Mouse (Mus musculus): Measurements from ENCODE around the gene Xrcc4. TPM values are rescaled to one million over a fixed set of nuclear protein-coding genes. Genes with fewer than 3 reads are reported as not detected.
A peak's percentile ranks its signal among the peaks of the same experiment; 100 is the strongest.

The Xrcc4 gene
- polyA plus RNA-seq, 1 experiment from 2014 or later = 14.6 TPM

DNA sequence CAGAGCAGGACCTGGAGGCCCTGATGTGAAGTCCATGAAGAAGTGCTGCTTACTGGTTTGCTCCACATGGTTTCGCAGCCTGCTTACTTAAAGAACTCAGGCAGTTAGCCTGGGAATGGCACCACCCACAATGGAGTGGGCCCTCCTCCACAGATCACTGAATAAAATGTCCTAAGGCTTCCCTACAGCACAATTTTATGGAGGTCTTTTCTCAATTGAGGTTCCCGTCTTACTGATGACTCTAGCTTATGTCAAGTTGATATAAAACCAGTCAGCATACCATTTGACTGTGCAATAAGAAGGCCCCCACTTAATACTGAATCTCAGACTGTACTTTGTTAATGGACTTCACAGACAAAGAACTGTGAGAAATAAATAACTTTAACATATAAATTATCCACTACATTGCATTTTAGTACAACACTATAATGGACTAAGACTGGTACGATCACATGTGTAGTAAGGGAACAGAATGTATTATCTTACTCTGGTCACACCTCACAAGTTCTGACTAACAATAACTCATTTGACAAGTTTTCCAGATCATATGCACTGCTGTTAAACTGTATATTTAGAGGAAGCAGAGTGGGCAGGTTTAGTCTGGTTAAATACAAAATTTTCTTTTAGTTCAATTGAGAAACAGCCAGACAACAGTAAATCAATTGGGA, 170.5 kb downstream of the Xrcc4 start:
- Histone ChIP-seq H3K27me3 (no peaks in the 10 kb centered on the region), H3K27ac (no peak overlapping the region), H3K36me3 (no peaks in the 10 kb centered on the region), H3K4me2 (no peak overlapping the region), H3K4me1 (no peaks in the 10 kb centered on the region), H3K9me3 (replicated peaks) (no peaks in the 10 kb centered on the region), H3K4me3 (replicated peaks) (no peak overlapping the region), H3K9ac (no peak overlapping the region)
- WGBS = 54% methylated on average over 3 of the region's 3 CpGs
- peak; percentile 60 for ATAC-seq (replicated peaks; ENCODE audit: low FRiP score)

DNA sequence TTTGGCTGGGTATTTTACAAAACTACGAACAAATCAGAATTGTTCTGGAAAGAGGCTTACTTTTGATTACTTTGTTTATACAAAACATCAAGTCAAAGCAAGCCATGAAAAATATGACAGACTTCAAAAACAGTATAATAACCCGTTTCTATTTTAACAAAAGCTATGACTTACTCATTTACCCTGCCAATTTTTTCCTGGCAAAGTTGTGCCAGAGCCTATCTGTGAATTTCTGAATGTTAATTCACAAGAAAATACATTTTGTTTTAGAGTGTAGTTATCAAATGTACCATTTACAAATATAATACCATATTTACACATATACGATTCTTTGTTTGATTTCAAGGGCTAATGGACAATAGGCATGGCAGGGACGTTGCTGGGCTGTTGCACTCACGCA, 175.1 kb downstream of the Xrcc4 start:
- no peaks in the 10 kb centered on the region for H3K4me1 ChIP-seq
- 91% methylated on average over 5 of the region's 5 CpGs for WGBS
- H3K27ac ChIP-seq = no peak overlapping the region
- no peak overlapping the region for H3K4me2 ChIP-seq
- no peak overlapping the region for H3K9ac ChIP-seq
- H3K4me3 ChIP-seq (replicated peaks) = no peak overlapping the region
- H3K36me3 ChIP-seq = no peaks in the 10 kb centered on the region
- no peak for ATAC-seq (replicated peaks; ENCODE audit: low FRiP score)
- H3K9me3 ChIP-seq (replicated peaks) = no peaks in the 10 kb centered on the region
- H3K27me3 ChIP-seq = no peaks in the 10 kb centered on the region

DNA sequence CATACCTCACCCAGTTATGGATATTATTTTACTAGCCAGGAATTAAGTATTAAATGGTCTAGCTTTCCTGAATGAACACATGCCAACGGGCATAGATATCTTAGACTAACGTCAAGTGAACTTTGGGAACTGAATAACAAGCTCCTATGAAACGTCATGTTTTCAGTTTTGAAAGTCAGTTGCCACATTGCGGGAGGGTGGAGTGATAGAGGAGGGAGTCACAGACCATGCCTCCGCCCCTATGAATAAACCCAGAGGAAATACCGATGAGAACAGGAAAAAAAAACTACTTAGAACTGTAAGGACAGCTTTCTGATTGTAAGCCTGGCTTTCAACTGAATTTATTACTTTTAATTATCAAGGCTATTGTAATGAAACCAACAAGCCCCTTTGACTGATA, 175.5 kb downstream of the Xrcc4 start:
- no peaks in the 10 kb centered on the region for H3K9me3 ChIP-seq (replicated peaks)
- no peaks in the 10 kb centered on the region for H3K4me1 ChIP-seq
- no peaks in the 10 kb centered on the region for H3K36me3 ChIP-seq
- H3K4me3 ChIP-seq (replicated peaks) = no peak overlapping the region
- no peak for ATAC-seq (replicated peaks; ENCODE audit: low FRiP score)
- H3K9ac ChIP-seq = no peak overlapping the region
- H3K27ac ChIP-seq = no peak overlapping the region
- no peaks in the 10 kb centered on the region for H3K27me3 ChIP-seq
- WGBS = 86% methylated on average over 6 of the region's 6 CpGs
- H3K4me2 ChIP-seq = no peak overlapping the region

DNA sequence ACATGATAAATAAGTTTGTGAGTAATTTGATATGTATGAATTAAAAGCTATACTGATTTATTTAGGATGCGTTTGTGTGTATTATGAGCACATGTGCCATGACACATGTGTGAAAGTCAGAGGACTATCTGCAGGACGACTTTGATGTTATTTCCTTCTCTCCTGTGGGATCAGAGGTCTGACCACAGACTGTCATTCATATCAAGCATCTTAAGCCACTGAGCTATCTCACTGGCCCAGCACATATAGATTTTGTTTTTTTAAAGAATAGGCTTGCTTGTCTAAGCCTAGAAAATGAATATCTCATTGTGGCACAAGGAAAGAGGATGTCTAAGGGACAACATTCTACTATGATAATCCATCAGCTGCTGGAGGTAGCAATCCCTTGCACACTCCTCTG, 183.3 kb downstream of the Xrcc4 start:
- Histone ChIP-seq H3K4me2 (no peak overlapping the region), H3K9me3 (replicated peaks) (no peaks in the 10 kb centered on the region), H3K4me1 (no peaks in the 10 kb centered on the region), H3K9ac (no peak overlapping the region), H3K36me3 (no peaks in the 10 kb centered on the region), H3K27ac (no peak overlapping the region), H3K4me3 (replicated peaks) (no peak overlapping the region), H3K27me3 (no peaks in the 10 kb centered on the region)
- WGBS = 61% methylated on average over 2 of the region's 2 CpGs
- no peak for ATAC-seq (replicated peaks; ENCODE audit: low FRiP score)

DNA sequence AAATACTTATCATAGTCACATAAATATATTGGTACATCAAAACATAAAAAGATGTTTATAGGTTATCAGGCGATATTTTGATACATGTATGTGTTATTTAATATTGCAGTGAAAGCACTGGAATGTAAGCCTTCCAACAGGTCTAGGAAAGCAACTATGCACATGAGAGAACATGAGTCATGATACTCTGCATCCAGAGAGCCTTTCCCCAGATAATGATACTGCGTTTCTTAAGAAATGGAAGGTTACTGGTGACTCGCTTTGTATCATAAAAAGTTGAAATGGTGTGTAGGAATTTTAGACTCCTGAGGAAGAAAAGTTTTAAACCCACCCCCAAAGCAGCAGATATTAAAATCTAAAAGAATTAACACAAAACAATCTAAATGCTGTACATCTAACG, 190.3 kb downstream of the Xrcc4 start:
- H3K36me3 ChIP-seq = no peaks in the 10 kb centered on the region
- H3K27me3 ChIP-seq = no peaks in the 10 kb centered on the region
- ATAC-seq (replicated peaks; ENCODE audit: low FRiP score) = no peak
- H3K4me2 ChIP-seq = no peak overlapping the region
- H3K4me1 ChIP-seq = no peaks in the 10 kb centered on the region
- no peaks in the 10 kb centered on the region for H3K9me3 ChIP-seq (replicated peaks)
- no peak overlapping the region for H3K4me3 ChIP-seq (replicated peaks)
- no peak overlapping the region for H3K9ac ChIP-seq
- H3K27ac ChIP-seq = no peak overlapping the region
- 90% methylated on average over 4 of the region's 4 CpGs for WGBS

DNA sequence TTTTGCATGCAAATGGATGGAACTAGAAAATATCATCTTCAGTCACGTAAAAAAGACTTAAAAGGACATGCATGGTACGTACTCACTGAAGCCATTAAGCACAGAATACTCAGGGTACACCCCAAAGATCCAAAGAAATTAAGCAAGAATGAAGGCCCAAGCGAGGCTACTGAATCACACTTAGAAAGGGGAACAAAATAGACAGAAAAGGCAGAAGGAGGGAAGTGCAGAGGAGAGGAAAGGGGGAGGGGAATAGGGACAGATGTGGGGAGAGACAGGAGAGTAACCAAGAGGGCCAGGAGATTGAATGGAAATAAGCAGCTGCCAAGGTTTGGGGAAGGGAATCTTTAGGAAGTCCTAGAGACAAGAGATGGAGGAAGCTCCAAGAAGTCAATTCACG, 197.3 kb downstream of the Xrcc4 start:
- no peak for ATAC-seq (replicated peaks; ENCODE audit: low FRiP score)
- Histone ChIP-seq H3K4me1 (no peaks in the 10 kb centered on the region), H3K27me3 (no peaks in the 10 kb centered on the region), H3K4me2 (no peak overlapping the region), H3K9ac (no peak overlapping the region), H3K27ac (no peak overlapping the region), H3K9me3 (replicated peaks) (no peaks in the 10 kb centered on the region), H3K36me3 (no peaks in the 10 kb centered on the region), H3K4me3 (replicated peaks) (no peak overlapping the region)
- WGBS = 88% methylated on average over 4 of the region's 4 CpGs

DNA sequence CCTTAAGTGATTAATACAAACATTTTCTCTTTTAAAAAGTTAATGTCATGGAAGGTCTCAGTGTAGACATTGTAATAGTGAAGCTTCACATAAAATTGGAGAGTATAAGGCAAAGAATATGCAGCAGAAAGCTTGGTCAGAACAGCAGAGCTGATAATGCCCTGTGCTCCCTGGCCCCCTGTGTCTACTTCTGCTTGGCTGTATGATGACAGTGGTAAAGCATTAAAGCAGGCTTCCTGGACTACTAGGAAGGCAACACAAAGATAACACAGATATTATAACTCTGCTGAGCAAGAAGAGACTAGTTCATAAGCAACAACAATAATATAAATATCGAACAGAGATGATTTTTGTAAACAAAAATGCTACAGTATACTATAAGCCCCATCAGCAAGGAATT, 199.2 kb downstream of the Xrcc4 start:
- H3K36me3 ChIP-seq = no peaks in the 10 kb centered on the region
- no peaks in the 10 kb centered on the region for H3K4me1 ChIP-seq
- no peak overlapping the region for H3K27ac ChIP-seq
- ATAC-seq (replicated peaks; ENCODE audit: low FRiP score) = no peak
- WGBS = 91% methylated on average over 1 of the region's 1 CpGs
- no peak overlapping the region for H3K4me2 ChIP-seq
- no peaks in the 10 kb centered on the region for H3K27me3 ChIP-seq
- no peaks in the 10 kb centered on the region for H3K9me3 ChIP-seq (replicated peaks)
- H3K4me3 ChIP-seq (replicated peaks) = no peak overlapping the region
- no peak overlapping the region for H3K9ac ChIP-seq

DNA sequence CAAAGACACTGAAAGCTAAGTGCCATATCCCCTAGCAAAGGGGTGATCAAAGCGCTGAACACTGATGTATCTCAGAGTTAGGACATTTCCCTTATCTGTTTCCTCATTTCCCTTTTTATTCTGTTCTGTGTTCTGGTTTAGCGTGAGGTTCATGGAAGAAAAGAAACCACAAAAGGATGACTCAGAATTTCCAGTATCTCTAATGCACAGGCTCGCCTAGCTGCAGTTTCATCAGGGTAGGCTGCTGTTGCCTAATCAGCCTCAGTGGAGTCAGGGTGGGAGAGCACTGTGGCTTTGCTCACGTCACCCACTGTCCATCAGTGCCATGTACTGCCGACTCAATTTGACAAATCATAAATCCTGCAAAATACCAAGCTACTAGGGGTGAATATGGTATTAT, 200.3 kb downstream of the Xrcc4 start:
- Histone ChIP-seq H3K27me3 (no peaks in the 10 kb centered on the region), H3K36me3 (no peaks in the 10 kb centered on the region), H3K4me1 (no peaks in the 10 kb centered on the region), H3K4me3 (replicated peaks) (no peak overlapping the region), H3K9me3 (replicated peaks) (no peaks in the 10 kb centered on the region), H3K27ac (no peak overlapping the region), H3K9ac (no peak overlapping the region), H3K4me2 (no peak overlapping the region)
- ATAC-seq (replicated peaks; ENCODE audit: low FRiP score) = no peak; the same call in 1 of the 2 replicates
- 73% methylated on average over 5 of the region's 5 CpGs for WGBS

DNA sequence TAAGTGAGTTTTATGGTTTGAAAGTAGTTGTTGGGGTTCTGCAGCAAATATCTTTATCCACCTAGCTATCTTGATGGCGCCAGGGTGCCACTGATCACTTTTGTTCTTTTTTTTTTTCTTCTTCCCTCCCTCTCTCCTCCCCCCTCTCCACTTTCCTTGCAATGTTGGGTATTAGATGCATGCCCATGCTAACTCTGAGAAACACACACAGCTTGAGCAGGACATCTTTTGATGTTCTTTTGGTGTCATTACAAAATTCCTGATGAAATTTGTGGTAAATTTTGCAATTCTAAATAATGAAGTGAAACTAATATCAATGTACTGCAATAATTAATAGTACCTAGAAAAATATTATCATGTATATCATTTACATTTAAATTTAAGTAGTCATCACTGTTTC, 205.9 kb downstream of the Xrcc4 start:
- 96% methylated on average over 1 of the region's 1 CpGs for WGBS
- Histone ChIP-seq H3K36me3 (no peaks in the 10 kb centered on the region), H3K27ac (no peak overlapping the region), H3K4me3 (replicated peaks) (no peak overlapping the region), H3K4me2 (no peak overlapping the region), H3K27me3 (no peaks in the 10 kb centered on the region), H3K4me1 (no peaks in the 10 kb centered on the region), H3K9me3 (replicated peaks) (no peaks in the 10 kb centered on the region), H3K9ac (no peak overlapping the region)
- ATAC-seq (replicated peaks; ENCODE audit: low FRiP score) = no peak

DNA sequence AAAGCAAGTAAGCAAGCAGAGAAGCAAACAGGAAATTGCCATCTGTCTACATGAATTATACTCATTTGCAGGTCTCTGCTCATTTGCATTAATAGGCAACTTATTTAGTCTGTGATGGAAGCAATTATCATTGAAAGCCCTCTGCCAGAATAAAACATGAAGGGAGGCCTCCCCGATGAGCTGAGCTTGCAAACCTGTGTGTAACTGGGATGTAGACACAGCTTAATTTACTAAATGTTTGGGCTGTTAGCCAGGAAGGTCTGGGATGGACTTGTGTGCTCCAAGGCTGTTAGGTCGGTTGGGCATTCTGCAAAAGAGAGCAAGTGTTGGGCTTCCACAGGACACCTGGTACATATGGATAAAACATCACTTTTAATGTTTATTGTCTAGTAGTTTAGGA, 208.1 kb downstream of the Xrcc4 start:
- ATAC-seq (replicated peaks; ENCODE audit: low FRiP score) = no peak
- 58% methylated on average over 2 of the region's 2 CpGs for WGBS

DNA sequence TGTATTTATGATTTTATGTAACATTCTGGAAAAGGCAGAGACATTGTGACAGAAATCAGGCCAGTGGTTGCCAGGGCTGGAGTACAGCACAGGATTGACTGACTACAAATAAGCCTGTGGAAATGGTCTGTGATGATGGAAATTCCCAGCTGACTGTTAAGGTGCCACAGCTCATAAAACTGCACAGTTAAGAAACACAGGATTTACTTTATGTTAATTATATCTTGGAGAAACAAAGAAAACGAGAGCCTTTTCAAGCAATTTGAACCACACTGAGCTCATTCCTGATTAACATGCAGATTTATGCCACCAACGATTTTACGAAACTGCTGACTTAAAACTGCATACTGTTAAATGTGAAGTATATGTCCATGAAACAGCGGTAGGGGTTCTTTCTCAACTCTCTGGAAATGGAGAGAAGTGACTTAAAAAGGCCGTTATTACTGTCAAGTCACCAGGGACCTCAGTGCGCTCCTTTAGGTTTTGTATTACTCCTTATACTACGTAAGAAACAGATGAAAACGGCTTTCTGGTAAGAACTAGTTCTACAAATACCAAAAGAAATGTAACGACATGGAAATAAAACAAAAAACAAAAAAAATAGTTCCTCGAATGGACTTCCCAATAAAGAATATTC, 210.5 kb downstream of the Xrcc4 start:
- WGBS = 82% methylated on average over 10 of the region's 10 CpGs

More for the DNA sequence above, 208.1 kb downstream of the Xrcc4 start:
- Histone ChIP-seq H3K36me3 (no peaks in the 10 kb centered on the region), H3K4me2 (no peak overlapping the region), H3K9me3 (replicated peaks) (no peaks in the 10 kb centered on the region), H3K27me3 (no peaks in the 10 kb centered on the region), H3K9ac (no peak overlapping the region), H3K4me1 (no peaks in the 10 kb centered on the region), H3K27ac (no peak overlapping the region), H3K4me3 (replicated peaks) (no peak overlapping the region)

DNA sequence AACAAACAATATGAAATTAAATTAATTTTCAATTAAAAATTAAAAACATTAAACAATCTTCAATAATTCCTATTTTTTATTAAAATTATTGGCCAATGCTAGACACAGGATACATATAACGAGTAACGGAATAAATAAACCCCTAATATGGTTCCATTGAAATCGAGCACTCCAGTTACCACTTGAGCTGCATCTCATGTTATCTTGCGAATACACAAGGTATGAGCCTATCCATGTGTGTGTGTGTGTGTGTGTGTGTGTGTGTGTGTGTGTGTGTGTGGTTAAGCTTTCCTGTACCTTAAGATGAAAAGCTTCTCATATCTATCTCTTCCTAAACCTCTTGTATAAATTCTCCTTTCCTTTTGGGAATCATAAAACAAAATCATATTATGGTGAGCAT, 213.9 kb downstream of the Xrcc4 start:
- H3K4me1 ChIP-seq = no peaks in the 10 kb centered on the region
- no peak overlapping the region for H3K4me3 ChIP-seq (replicated peaks)
- no peak overlapping the region for H3K9ac ChIP-seq
- H3K27ac ChIP-seq = no peak overlapping the region
- no peaks in the 10 kb centered on the region for H3K27me3 ChIP-seq
- no peak overlapping the region for H3K4me2 ChIP-seq
- ATAC-seq (replicated peaks; ENCODE audit: low FRiP score) = no peak
- no peaks in the 10 kb centered on the region for H3K36me3 ChIP-seq
- H3K9me3 ChIP-seq (replicated peaks) = no peaks in the 10 kb centered on the region
- WGBS = 97% methylated on average over 4 of the region's 4 CpGs

More for the DNA sequence above, 210.5 kb downstream of the Xrcc4 start:
- no peaks in the 10 kb centered on the region for H3K9me3 ChIP-seq (replicated peaks)
- no peaks in the 10 kb centered on the region for H3K36me3 ChIP-seq
- H3K27me3 ChIP-seq = no peaks in the 10 kb centered on the region
- H3K4me3 ChIP-seq (replicated peaks) = no peak overlapping the region
- no peaks in the 10 kb centered on the region for H3K4me1 ChIP-seq
- H3K9ac ChIP-seq = no peak overlapping the region
- no peak for ATAC-seq (replicated peaks; ENCODE audit: low FRiP score)
- no peak overlapping the region for H3K27ac ChIP-seq
- no peak overlapping the region for H3K4me2 ChIP-seq

DNA sequence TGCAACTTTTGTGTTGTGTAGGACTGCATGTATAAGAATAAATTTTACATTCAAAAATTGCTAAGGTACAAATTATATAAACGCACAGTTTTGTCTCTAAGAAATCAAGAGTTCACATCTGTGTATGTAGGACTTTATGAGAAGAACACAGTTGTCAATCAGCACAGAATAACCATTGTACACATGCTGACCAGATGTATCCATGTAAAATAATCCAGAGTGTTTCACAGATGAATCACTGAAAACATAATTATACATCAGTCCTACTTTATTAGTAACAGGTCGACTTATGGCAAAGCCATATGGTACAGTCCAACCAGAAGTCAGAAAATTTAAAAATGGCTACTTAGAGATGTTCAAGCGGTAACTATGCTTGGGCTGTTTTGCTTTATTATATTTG, 216.7 kb downstream of the Xrcc4 start:
- no peaks in the 10 kb centered on the region for H3K36me3 ChIP-seq
- H3K4me3 ChIP-seq (replicated peaks) = no peak overlapping the region
- no peaks in the 10 kb centered on the region for H3K4me1 ChIP-seq
- H3K4me2 ChIP-seq = no peak overlapping the region
- no peak overlapping the region for H3K27ac ChIP-seq
- H3K9me3 ChIP-seq (replicated peaks) = no peaks in the 10 kb centered on the region
- WGBS = 89% methylated on average over 3 of the region's 3 CpGs
- H3K9ac ChIP-seq = no peak overlapping the region
- ATAC-seq (replicated peaks; ENCODE audit: low FRiP score) = no peak
- H3K27me3 ChIP-seq = no peaks in the 10 kb centered on the region

All from kidney, embryonic 15.5 days (tissue).